Mouse (Mus musculus) heart, postnatal 0 days (tissue): ENCODE measurements around the gene St3gal3.

Source experiments
- CTCF ChIP-seq: IDR thresholded peaks from 2 replicates; pipeline ENCODE4 v1.5.1; 2016; ENCODE audit warnings: antibody characterized with exemption, control low read depth, low read depth
- EP300 ChIP-seq: IDR thresholded peaks from 2 replicates; pipeline ENCODE4 v1.6.1; 2016; ENCODE audit warnings: antibody characterized with exemption, low read depth

DNA sequence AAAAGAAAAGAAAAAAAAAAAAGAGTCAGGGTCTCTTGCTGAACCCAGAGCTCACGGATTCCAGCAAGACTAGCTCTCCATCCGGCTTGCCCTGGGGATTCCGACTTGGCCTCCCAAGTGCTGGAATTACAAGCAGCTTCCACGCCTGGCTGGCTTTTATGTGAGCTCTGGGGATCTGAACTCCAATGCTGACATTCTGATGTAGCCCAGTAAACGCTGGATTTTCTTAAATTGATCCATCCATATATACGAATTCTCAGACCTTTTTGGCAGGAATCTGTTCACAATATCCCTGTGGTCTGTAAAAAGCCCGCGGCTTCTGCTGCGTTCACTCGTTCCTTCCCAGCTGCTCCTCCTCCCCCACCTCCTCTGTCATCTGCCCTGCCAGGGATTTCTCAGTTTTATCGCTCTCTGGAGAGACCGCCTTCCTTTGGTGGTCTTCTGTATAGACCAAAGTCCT lies 57.4 kb downstream of the St3gal3 start:
- TF ChIP-seq CTCF, result no peak
- no peak for TF ChIP-seq EP300
